Mouse (Mus musculus) liver, adult 2 months (tissue): ENCODE results near the gene Nedd4.

Source experiments
- CTCF ChIP-seq: fragments of 200-500 bp; IDR thresholded peaks from 2 replicates; pipeline ENCODE4 v1.5.1; 2011; ENCODE audit warnings: low read depth, low read length, control low read depth
- POLR2A ChIP-seq: fragments of 200-500 bp; IDR thresholded peaks from 2 replicates; pipeline ENCODE4 v1.6.1; 2011; ENCODE audit warnings: low read length, control low read depth; ENCODE audit not compliant: insufficient read depth; ENCODE audit errors: extremely low read depth

DNA sequence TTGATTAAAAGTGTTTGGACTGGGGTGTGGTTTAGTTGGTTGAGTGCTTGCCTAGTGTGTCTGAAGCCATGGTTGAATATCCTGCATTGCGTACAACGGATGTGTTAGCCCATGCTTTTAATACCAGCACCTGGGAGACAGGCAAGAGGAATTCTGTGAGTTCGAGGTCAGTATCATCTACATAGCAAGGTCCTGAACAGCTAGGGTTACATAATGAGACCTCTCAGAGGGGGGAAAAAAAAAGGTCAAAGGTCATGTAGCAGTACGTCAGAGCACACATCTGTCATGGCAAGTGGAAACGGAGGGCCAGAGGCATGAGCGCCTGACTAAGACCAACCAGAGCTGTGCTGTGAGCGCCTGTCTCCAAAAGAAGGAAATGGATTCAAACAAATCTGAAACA is 3.4 kb downstream of the Nedd4 start:
- no peak for TF ChIP-seq CTCF
- no peak for TF ChIP-seq POLR2A
